Mouse (Mus musculus) forebrain, embryonic 13.5 days (tissue): ENCODE measurements at regions not wholly inside any gene's neighbourhood (a gene's known extent, or its start where the extent isn't known, plus 50 kb on each side); places are given as distances from the start of the nearest gene placed in this dataset.
A peak's percentile ranks its signal among the peaks of the same experiment; 100 is the strongest.
"Not testable (repeated sequence)": the region's sequence is repeated elsewhere in the genome, so short reads cannot be mapped to it uniquely, and the experiment has no call there.

ENCODE experiments used
- ATAC-seq: fragments of 200-750 bp; cut with Nextera tagmentation; 2 replicates; pipeline ENCODE4 v1.8.0; 2017
- H3K27ac ChIP-seq: fragments of 300-500 bp; sonication (generic); 2 replicates; pipeline ENCODE4 v1.5.1; 2015; ENCODE audit warnings: inconsistent platforms, mild to moderate bottlenecking, moderate library complexity
- H3K27me3 ChIP-seq: fragments of 300-500 bp; sonication (generic); 2 replicates; pipeline ENCODE4 v1.6.1; 2015; ENCODE audit warnings: mild to moderate bottlenecking, inconsistent platforms
- H3K36me3 ChIP-seq: fragments of 300-500 bp; sonication (generic); 2 replicates; pipeline ENCODE4 v1.6.1; 2015; ENCODE audit warnings: mild to moderate bottlenecking, inconsistent platforms; ENCODE audit not compliant: poor library complexity, severe bottlenecking
- H3K4me1 ChIP-seq: fragments of 300-500 bp; sonication (generic); 2 replicates; pipeline ENCODE4 v1.6.1; 2015; ENCODE audit warnings: inconsistent platforms
- H3K4me2 ChIP-seq: fragments of 300-500 bp; sonication (generic); 2 replicates; pipeline ENCODE4 v1.6.1; 2015; ENCODE audit warnings: inconsistent platforms, mild to moderate bottlenecking, moderate library complexity
- H3K4me3 ChIP-seq: fragments of 300-500 bp; sonication (generic); 2 replicates; pipeline ENCODE4 v1.5.1; 2015; ENCODE audit warnings: mild to moderate bottlenecking, inconsistent platforms
- H3K9ac ChIP-seq: fragments of 300-500 bp; sonication (generic); 2 replicates; pipeline ENCODE4 v1.6.1; 2015; ENCODE audit warnings: mild to moderate bottlenecking, inconsistent platforms
- H3K9me3 ChIP-seq: fragments of 300-500 bp; sonication (generic); replicated peaks from 2 replicates; pipeline ENCODE4 v1.6.1; 2016; ENCODE audit warnings: inconsistent platforms
- WGBS: fragments of 180-500 bp; shearing (Covaris S2); methylation state at CpG from one replicate; pipeline ENCODE4 v1.1.7; 2015; 5-methylcytosine and 5-hydroxymethylcytosine counted together

GRCm38 (mm10) chr8:52444366-52444765 is 1067.2 kb upstream of the Aga start:
- no peaks in the 10 kb centered on the region for H3K36me3 ChIP-seq
- 86% methylated on average over 3 of the region's 3 CpGs for WGBS
- no peak overlapping the region for H3K9ac ChIP-seq
- no peak overlapping the region for H3K27ac ChIP-seq
- H3K4me3 ChIP-seq = no peak overlapping the region
- ATAC-seq = no peak
- H3K27me3 ChIP-seq = no peaks in the 10 kb centered on the region
- H3K4me2 ChIP-seq = no peak overlapping the region
- no peaks in the 10 kb centered on the region for H3K9me3 ChIP-seq
- H3K4me1 ChIP-seq = no peaks in the 10 kb centered on the region

GRCm38 (mm10) chr8:52451761-52452160 is 1059.8 kb upstream of the Aga start:
- H3K4me1 ChIP-seq, H3K4me3 ChIP-seq, H3K4me2 ChIP-seq, H3K27ac ChIP-seq, H3K9ac ChIP-seq, H3K27me3 ChIP-seq, ATAC-seq, H3K36me3 ChIP-seq, H3K9me3 ChIP-seq: not testable (repeated sequence)
- WGBS = 85% methylated on average over 1 of the region's 1 CpGs

- Histone ChIP-seq H3K9me3 (no peaks in the 10 kb centered on the region), H3K4me3 (no peak overlapping the region), H3K4me1 (no peaks in the 10 kb centered on the region), H3K9ac (no peak overlapping the region), H3K27ac (no peak overlapping the region), H3K36me3 (no peaks in the 10 kb centered on the region), H3K27me3 (no peaks in the 10 kb centered on the region), H3K4me2 (no peak overlapping the region)
- 24% methylated on average over 1 of the region's 1 CpGs for WGBS
- ATAC-seq = no peak
These were observed 1055.9 kb upstream of the Aga start for GRCm38 (mm10) chr8:52455617-52456016.

GRCm38 (mm10) chr8:52456271-52456670 is 1055.3 kb upstream of the Aga start:
- no peak overlapping the region for H3K9ac ChIP-seq
- no peak overlapping the region for H3K4me3 ChIP-seq
- no peaks in the 10 kb centered on the region for H3K36me3 ChIP-seq
- no peak for ATAC-seq
- H3K27ac ChIP-seq = no peak overlapping the region
- H3K27me3 ChIP-seq = no peaks in the 10 kb centered on the region
- H3K4me2 ChIP-seq = no peak overlapping the region
- no peaks in the 10 kb centered on the region for H3K4me1 ChIP-seq
- WGBS = 76% methylated on average over 3 of the region's 3 CpGs
- H3K9me3 ChIP-seq = no peaks in the 10 kb centered on the region

GRCm38 (mm10) chr8:52502396-52502795 is 1009.1 kb upstream of the Aga start:
- Histone ChIP-seq H3K9me3 (no peaks in the 10 kb centered on the region), H3K36me3 (no peaks in the 10 kb centered on the region), H3K27me3 (no peaks in the 10 kb centered on the region), H3K4me1 (no peaks in the 10 kb centered on the region), H3K9ac (no peak overlapping the region), H3K4me2 (no peak overlapping the region), H3K27ac (no peak overlapping the region), H3K4me3 (no peak overlapping the region)
- WGBS = 86% methylated on average over 2 of the region's 2 CpGs
- ATAC-seq = no peak

GRCm38 (mm10) chr8:52511790-52512189 is 999.7 kb upstream of the Aga start:
- no peak overlapping the region for H3K4me3 ChIP-seq
- H3K27ac ChIP-seq = no peak overlapping the region
- H3K9ac ChIP-seq = no peak overlapping the region
- H3K27me3 ChIP-seq = no peaks in the 10 kb centered on the region
- H3K9me3 ChIP-seq = no peaks in the 10 kb centered on the region
- no peak overlapping the region for H3K4me2 ChIP-seq
- no peak for ATAC-seq
- no peaks in the 10 kb centered on the region for H3K4me1 ChIP-seq
- no peaks in the 10 kb centered on the region for H3K36me3 ChIP-seq

GRCm38 (mm10) chr8:52543364-52543763 is 968.2 kb upstream of the Aga start:
- Histone ChIP-seq H3K4me3 (no peak overlapping the region), H3K9me3 (no peaks in the 10 kb centered on the region), H3K9ac (no peak overlapping the region), H3K4me2 (no peak overlapping the region), H3K27me3 (no peaks in the 10 kb centered on the region), H3K27ac (no peak overlapping the region), H3K4me1 (no peaks in the 10 kb centered on the region), H3K36me3 (no peaks in the 10 kb centered on the region)
- no peak for ATAC-seq
- WGBS = 89% methylated on average over 3 of the region's 3 CpGs

GRCm38 (mm10) chr8:52571166-52571832 is 940.2 kb upstream of the Aga start:
- H3K4me1 ChIP-seq = no peaks in the 10 kb centered on the region
- no peaks in the 10 kb centered on the region for H3K27me3 ChIP-seq
- H3K36me3 ChIP-seq = no peaks in the 10 kb centered on the region
- WGBS = 70% methylated on average over 6 of the region's 6 CpGs
- no peak overlapping the region for H3K4me2 ChIP-seq
- no peak overlapping the region for H3K4me3 ChIP-seq
- H3K27ac ChIP-seq = peak overlapping the region; percentile 40; the same call in 1 of the 2 replicates
- ATAC-seq = peak; percentile 79
- no peaks in the 10 kb centered on the region for H3K9me3 ChIP-seq
- H3K9ac ChIP-seq = no peak overlapping the region
